Mouse (Mus musculus): ENCODE measurements at regions not wholly inside any gene's neighbourhood (a gene's known extent, or its start where the extent isn't known, plus 50 kb on each side); places are given as distances from the start of the nearest gene placed in this dataset.

DNA sequence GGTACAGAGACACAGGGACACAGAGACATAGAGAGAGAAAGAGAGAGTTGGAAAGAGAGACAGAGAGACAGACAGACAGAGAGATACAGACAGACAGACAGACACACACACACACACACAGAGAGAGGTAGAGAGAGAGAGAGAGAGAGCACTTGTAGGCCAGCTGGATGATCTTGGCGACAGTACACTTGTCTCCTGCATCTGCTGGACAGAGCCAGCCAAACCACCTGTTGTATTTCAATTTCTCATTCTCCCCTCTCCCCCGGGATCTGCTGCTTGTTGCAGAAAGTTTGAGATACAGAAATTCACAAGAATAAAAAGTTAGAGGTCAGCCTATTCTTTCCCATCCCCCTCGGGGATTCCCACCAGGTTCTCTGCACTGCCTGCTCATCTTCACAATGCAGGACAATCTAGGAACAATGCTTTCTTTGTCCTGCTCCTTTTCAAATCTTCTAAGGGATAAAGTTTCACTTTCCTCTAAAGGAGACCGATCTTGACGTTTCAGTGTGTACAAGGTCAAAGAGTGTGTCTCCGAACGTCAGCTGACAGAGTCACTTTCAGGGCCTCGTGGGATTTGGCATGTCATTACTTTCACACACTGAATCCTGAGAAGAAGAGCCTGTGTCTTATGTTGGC, 94.4 kb upstream of the Nectin3 start:
- H3K27me3 ChIP-seq (ENCODE audit: control insufficient read depth, insufficient read depth, low read length), result no peaks in the 10 kb centered on the region
- no peak overlapping the region for H3K4me2 ChIP-seq
- H3K4me1 ChIP-seq (ENCODE audit: control insufficient read depth, insufficient read depth, low read length), result no peaks in the 10 kb centered on the region
- H3K4me3 ChIP-seq (ENCODE audit: low read depth, low read length), result no peak overlapping the region
- 45% methylated on average over 8 of the region's 8 CpGs for WGBS (ENCODE audit: insufficient replicate concordance)
- H3K9ac ChIP-seq (ENCODE audit: low read depth, low read length), result no peak overlapping the region
- H3K36me3 ChIP-seq (ENCODE audit: control insufficient read depth, insufficient read depth, low read length), result no peaks in the 10 kb centered on the region
- ATAC-seq (replicated peaks; ENCODE audit: insufficient number of reproducible peaks, low FRiP score, low TSS enrichment), result no peak
- H3K9me3 ChIP-seq (replicated peaks; ENCODE audit: control insufficient read depth, low read length), result no peaks in the 10 kb centered on the region
- H3K27ac ChIP-seq (ENCODE audit: low read depth, low read length), result no peak overlapping the region

DNA sequence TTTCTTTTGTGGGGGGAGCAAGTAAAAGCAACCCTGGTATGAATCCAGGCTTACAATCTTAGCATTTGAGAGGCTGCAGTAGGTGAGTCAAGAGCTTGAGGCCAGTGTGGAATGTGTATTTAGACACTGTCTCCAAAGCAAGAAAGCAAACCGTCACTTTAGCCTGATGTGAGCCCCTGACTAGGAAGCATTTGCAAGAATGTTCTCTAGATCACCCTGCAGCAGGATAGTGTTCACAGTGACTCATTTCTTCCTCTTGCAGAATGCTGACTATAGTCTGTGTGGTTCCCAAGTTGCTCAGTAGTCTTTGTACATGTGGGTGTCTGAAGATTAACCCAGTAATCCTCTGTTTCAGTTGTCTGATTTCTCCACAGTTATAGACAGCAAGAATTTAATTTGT, 88.7 kb upstream of the Nectin3 start:
- H3K36me3 ChIP-seq (ENCODE audit: control insufficient read depth, insufficient read depth, low read length), result no peaks in the 10 kb centered on the region
- H3K4me2 ChIP-seq, result no peak overlapping the region
- H3K27ac ChIP-seq (ENCODE audit: low read depth, low read length), result no peak overlapping the region
- H3K4me3 ChIP-seq (ENCODE audit: low read depth, low read length), result no peak overlapping the region
- no peaks in the 10 kb centered on the region for H3K9me3 ChIP-seq (replicated peaks; ENCODE audit: control insufficient read depth, low read length)
- H3K27me3 ChIP-seq (ENCODE audit: control insufficient read depth, insufficient read depth, low read length), result no peaks in the 10 kb centered on the region
- no peaks in the 10 kb centered on the region for H3K4me1 ChIP-seq (ENCODE audit: control insufficient read depth, insufficient read depth, low read length)
- H3K9ac ChIP-seq (ENCODE audit: low read depth, low read length), result no peak overlapping the region
- 22% methylated on average over 1 of the region's 1 CpGs for WGBS (ENCODE audit: insufficient replicate concordance)
- ATAC-seq (replicated peaks; ENCODE audit: insufficient number of reproducible peaks, low FRiP score, low TSS enrichment), result no peak

DNA sequence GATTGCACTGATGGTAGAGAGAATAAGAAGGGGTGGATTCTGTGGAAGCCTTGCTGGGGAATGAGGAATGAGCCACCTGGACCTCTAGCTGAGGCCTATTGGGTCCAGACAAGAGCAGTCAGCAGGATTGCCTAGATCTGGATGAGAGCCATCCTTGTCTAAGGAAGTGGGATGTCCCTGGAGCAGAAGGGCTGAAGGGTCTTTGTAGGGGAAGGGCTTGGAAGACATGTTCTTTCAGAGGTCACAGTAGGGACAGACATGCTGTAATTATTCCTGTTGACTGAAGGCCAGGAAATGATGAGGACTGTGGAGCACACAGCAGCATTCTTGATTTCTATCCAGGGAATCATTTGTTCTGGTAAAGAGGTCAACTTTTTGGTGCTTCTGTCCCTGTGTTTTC, 86.2 kb upstream of the Nectin3 start:
- Histone ChIP-seq H3K27ac (ENCODE audit: low read depth, low read length) (no peak overlapping the region), H3K9me3 (replicated peaks; ENCODE audit: control insufficient read depth, low read length) (no peaks in the 10 kb centered on the region), H3K36me3 (ENCODE audit: control insufficient read depth, insufficient read depth, low read length) (no peaks in the 10 kb centered on the region), H3K4me1 (ENCODE audit: control insufficient read depth, insufficient read depth, low read length) (no peaks in the 10 kb centered on the region), H3K4me2 (no peak overlapping the region), H3K4me3 (ENCODE audit: low read depth, low read length) (no peak overlapping the region), H3K27me3 (ENCODE audit: control insufficient read depth, insufficient read depth, low read length) (no peaks in the 10 kb centered on the region), H3K9ac (ENCODE audit: low read depth, low read length) (no peak overlapping the region)
- ATAC-seq (replicated peaks; ENCODE audit: insufficient number of reproducible peaks, low FRiP score, low TSS enrichment), result no peak

DNA sequence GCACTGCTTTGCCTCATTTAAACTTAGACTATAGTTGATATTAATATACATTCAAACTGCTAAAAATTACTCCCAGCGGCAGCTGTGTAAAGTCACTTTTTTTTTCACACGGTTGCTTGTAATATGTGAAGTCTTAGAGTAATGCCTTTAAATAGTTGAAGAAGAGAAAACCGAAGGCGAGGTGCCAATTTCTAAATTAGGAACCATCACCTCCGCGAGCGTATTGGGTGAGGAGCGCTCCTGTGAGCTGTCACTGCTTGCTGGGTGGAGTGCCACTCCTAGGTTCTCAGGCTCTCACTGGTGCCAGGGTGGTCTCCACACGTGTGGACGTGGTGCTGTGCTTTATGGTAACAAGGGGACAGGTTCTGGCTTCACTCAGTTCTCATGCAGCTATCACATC, 82.8 kb upstream of the Nectin3 start:
- H3K4me2 ChIP-seq, result peak overlapping the region; percentile 19; the same call in 1 of the 2 replicates
- no peak overlapping the region for H3K4me3 ChIP-seq (ENCODE audit: low read depth, low read length)
- H3K9me3 ChIP-seq (replicated peaks; ENCODE audit: control insufficient read depth, low read length), result no peaks in the 10 kb centered on the region
- 67% methylated on average over 10 of the region's 10 CpGs for WGBS (ENCODE audit: insufficient replicate concordance)
- ATAC-seq (replicated peaks; ENCODE audit: insufficient number of reproducible peaks, low FRiP score, low TSS enrichment), result no peak
- H3K36me3 ChIP-seq (ENCODE audit: control insufficient read depth, insufficient read depth, low read length), result no peaks in the 10 kb centered on the region
- no peaks in the 10 kb centered on the region for H3K27me3 ChIP-seq (ENCODE audit: control insufficient read depth, insufficient read depth, low read length)
- H3K27ac ChIP-seq (ENCODE audit: low read depth, low read length), result no peak overlapping the region
- H3K4me1 ChIP-seq (ENCODE audit: control insufficient read depth, insufficient read depth, low read length), result no peaks in the 10 kb centered on the region
- no peak overlapping the region for H3K9ac ChIP-seq (ENCODE audit: low read depth, low read length)

DNA sequence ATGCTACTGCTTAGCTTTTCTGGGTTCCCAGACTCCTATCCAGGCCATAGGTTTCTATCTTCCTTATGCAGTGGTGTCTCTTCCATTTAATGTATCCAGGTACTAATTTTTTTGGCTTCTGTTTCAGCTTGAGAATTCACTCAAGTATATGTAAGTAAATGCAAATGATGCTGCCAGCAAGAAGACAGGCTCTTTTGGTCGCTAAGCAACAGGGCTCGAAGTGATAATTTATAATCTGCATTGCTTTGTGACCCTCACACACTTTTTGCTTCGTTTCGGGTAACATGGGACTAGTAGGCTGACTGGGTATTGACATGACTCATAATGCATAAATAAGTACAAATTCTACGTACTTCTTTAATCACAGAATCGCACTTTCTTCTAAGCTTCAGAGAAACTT, 75.9 kb upstream of the Nectin3 start:
- no peak for ATAC-seq (replicated peaks; ENCODE audit: insufficient number of reproducible peaks, low FRiP score, low TSS enrichment)
- no peak overlapping the region for H3K27ac ChIP-seq (ENCODE audit: low read depth, low read length)
- H3K9ac ChIP-seq (ENCODE audit: low read depth, low read length), result no peak overlapping the region
- H3K9me3 ChIP-seq (replicated peaks; ENCODE audit: control insufficient read depth, low read length), result no peaks in the 10 kb centered on the region
- H3K4me2 ChIP-seq, result no peak overlapping the region
- H3K27me3 ChIP-seq (ENCODE audit: control insufficient read depth, insufficient read depth, low read length), result no peaks in the 10 kb centered on the region
- H3K36me3 ChIP-seq (ENCODE audit: control insufficient read depth, insufficient read depth, low read length), result no peaks in the 10 kb centered on the region
- no peaks in the 10 kb centered on the region for H3K4me1 ChIP-seq (ENCODE audit: control insufficient read depth, insufficient read depth, low read length)
- WGBS (ENCODE audit: insufficient replicate concordance), result 73% methylated on average over 6 of the region's 6 CpGs
- no peak overlapping the region for H3K4me3 ChIP-seq (ENCODE audit: low read depth, low read length)

DNA sequence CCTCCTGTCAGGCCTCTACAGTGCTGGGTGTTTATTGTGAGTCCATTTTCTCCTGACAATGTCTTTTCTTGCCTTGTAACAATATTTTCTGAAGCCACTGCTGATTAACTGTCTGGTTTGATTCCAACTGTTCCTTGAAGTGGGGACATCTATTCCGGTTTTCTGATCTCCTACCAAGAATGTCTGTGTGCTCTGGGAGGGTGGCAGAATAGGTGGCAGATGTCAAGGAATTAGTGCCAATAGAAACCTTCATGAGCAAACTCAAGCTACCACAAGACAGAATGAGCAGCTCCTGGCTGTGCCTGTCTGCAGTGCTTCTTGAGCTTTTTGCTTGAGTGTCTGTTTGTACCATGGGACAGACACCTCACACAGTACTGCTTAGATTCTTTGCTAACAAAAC, 69.1 kb upstream of the Nectin3 start:
- Histone ChIP-seq H3K27me3 (ENCODE audit: control insufficient read depth, insufficient read depth, low read length) (no peaks in the 10 kb centered on the region), H3K4me2 (no peak overlapping the region), H3K4me1 (ENCODE audit: control insufficient read depth, insufficient read depth, low read length) (no peaks in the 10 kb centered on the region), H3K27ac (ENCODE audit: low read depth, low read length) (no peak overlapping the region), H3K9me3 (replicated peaks; ENCODE audit: control insufficient read depth, low read length) (no peaks in the 10 kb centered on the region), H3K9ac (ENCODE audit: low read depth, low read length) (no peak overlapping the region), H3K36me3 (ENCODE audit: control insufficient read depth, insufficient read depth, low read length) (no peaks in the 10 kb centered on the region), H3K4me3 (ENCODE audit: low read depth, low read length) (no peak overlapping the region)
- WGBS (ENCODE audit: insufficient replicate concordance), result 73% methylated on average over 1 of the region's 1 CpGs
- ATAC-seq (replicated peaks; ENCODE audit: insufficient number of reproducible peaks, low FRiP score, low TSS enrichment), result no peak

DNA sequence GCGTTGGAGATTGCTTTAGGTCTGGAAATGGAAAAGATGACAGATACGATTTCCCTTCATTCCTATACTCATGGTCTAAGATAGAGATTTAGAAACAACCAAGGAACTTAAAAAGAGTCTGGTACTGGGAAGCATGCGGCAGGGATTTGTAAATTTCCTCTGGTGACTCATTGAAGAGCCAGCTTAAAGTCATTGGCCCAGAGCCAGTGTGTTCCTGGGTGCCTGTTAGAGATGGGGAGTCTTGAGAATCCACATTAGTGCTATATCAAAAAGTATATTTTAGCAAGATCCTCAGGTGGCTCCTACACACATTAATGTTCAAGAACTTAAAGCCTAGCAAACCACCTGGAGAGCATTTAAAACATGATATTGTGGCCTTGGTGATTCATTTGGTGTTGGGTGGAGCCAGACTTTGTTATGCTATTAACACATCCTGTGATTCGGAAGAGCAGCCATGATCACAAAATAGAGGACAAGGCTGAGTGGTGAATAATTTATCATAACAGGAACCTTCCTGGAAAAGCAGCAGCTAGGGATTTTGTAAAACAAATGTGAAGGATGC, 67.8 kb upstream of the Nectin3 start:
- Histone ChIP-seq H3K36me3 (ENCODE audit: control insufficient read depth, insufficient read depth, low read length) (no peaks in the 10 kb centered on the region), H3K9me3 (replicated peaks; ENCODE audit: control insufficient read depth, low read length) (no peaks in the 10 kb centered on the region), H3K4me2 (no peak overlapping the region), H3K4me1 (ENCODE audit: control insufficient read depth, insufficient read depth, low read length) (no peaks in the 10 kb centered on the region), H3K4me3 (ENCODE audit: low read depth, low read length) (no peak overlapping the region), H3K27me3 (ENCODE audit: control insufficient read depth, insufficient read depth, low read length) (no peaks in the 10 kb centered on the region), H3K9ac (ENCODE audit: low read depth, low read length) (no peak overlapping the region), H3K27ac (ENCODE audit: low read depth, low read length) (no peak overlapping the region)
- 72% methylated on average over 4 of the region's 4 CpGs for WGBS (ENCODE audit: insufficient replicate concordance)
- no peak for ATAC-seq (replicated peaks; ENCODE audit: insufficient number of reproducible peaks, low FRiP score, low TSS enrichment)

DNA sequence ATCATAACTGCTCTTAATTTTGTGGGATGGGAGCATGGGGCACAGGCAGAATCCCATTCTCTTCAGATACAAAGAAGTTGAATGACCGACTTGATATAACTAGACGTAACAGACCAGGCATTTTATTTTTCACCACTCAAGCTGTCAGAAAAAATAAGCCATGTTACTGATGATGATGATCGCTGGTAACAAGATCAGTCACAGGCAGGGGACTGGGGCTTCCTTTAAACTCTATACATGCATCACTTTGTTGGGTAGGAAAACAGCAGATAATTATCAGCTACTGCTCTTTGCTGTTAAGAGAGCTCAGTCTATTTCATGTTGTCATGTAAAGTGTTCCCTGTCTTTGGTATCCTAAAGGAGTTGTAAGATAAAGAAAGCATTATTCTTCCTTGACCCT, 59.0 kb upstream of the Nectin3 start:
- Histone ChIP-seq H3K9ac (ENCODE audit: low read depth, low read length) (no peak overlapping the region), H3K4me1 (ENCODE audit: control insufficient read depth, insufficient read depth, low read length) (no peaks in the 10 kb centered on the region), H3K4me3 (ENCODE audit: low read depth, low read length) (no peak overlapping the region), H3K27ac (ENCODE audit: low read depth, low read length) (no peak overlapping the region), H3K4me2 (no peak overlapping the region), H3K9me3 (replicated peaks; ENCODE audit: control insufficient read depth, low read length) (no peaks in the 10 kb centered on the region), H3K36me3 (ENCODE audit: control insufficient read depth, insufficient read depth, low read length) (no peaks in the 10 kb centered on the region), H3K27me3 (ENCODE audit: control insufficient read depth, insufficient read depth, low read length) (no peaks in the 10 kb centered on the region)
- ATAC-seq (replicated peaks; ENCODE audit: insufficient number of reproducible peaks, low FRiP score, low TSS enrichment), result no peak
- WGBS (ENCODE audit: insufficient replicate concordance), result 78% methylated on average over 3 of the region's 3 CpGs

DNA sequence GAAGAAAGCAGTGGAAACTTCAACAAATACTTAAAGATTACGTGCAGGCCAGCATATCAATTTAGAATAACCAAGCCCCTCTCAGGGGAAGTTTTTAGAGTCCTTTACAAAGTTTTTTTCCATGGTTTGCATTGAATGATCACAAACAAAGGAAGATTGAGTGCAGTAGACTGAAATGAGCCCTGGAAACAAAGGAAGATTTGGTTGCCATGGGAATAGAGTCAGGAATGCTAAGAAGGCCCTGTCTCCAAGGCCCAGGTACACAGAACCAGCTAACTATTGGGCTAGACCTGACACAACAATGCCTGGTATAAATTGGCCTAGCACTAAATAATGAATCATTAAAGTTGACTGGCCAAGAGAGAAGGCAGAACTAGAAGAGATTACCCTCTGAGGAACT, 49.9 kb upstream of the Nectin3 start:
- Histone ChIP-seq H3K9ac (ENCODE audit: low read depth, low read length) (no peak overlapping the region), H3K4me1 (ENCODE audit: control insufficient read depth, insufficient read depth, low read length) (no peaks in the 10 kb centered on the region), H3K27me3 (ENCODE audit: control insufficient read depth, insufficient read depth, low read length) (no peaks in the 10 kb centered on the region), H3K27ac (ENCODE audit: low read depth, low read length) (no peak overlapping the region), H3K4me2 (no peak overlapping the region), H3K36me3 (ENCODE audit: control insufficient read depth, insufficient read depth, low read length) (no peaks in the 10 kb centered on the region), H3K9me3 (replicated peaks; ENCODE audit: control insufficient read depth, low read length) (no peaks in the 10 kb centered on the region), H3K4me3 (ENCODE audit: low read depth, low read length) (no peak overlapping the region)
- 77% methylated on average over 1 of the region's 1 CpGs for WGBS (ENCODE audit: insufficient replicate concordance)
- ATAC-seq (replicated peaks; ENCODE audit: insufficient number of reproducible peaks, low FRiP score, low TSS enrichment), result no peak

Measured in heart, embryonic 11.5 days (tissue).